Mouse (Mus musculus) myocyte (in vitro differentiated cells): ENCODE measurements at regions not wholly inside any gene's neighbourhood (a gene's known extent, or its start where the extent isn't known, plus 50 kb on each side); places are given as distances from the start of the nearest gene placed in this dataset.

Experiments
- POLR2A ChIP-seq: IDR thresholded peaks from one replicate; pipeline ENCODE4 v1.6.1; 2011; ENCODE audit warnings: low read depth, mild to moderate bottlenecking, control low read depth, moderate library complexity; ENCODE audit not compliant: insufficient read length
- POLR2AphosphoS2 ChIP-seq: IDR thresholded peaks from one replicate; pipeline ENCODE4 v1.6.1; 2011; ENCODE audit warnings: low read depth, control low read depth; ENCODE audit not compliant: insufficient read length
- USF1 ChIP-seq: IDR thresholded peaks from one replicate; pipeline ENCODE4 v1.6.1; 2011; ENCODE audit warnings: low read depth, mild to moderate bottlenecking, control low read depth, moderate library complexity

- TF ChIP-seq POLR2A (no peak), POLR2AphosphoS2 (no peak), USF1 (no peak)
Measured at GRCm38 (mm10) chr14:67990271-67990670, 1303.8 kb downstream of the Synb start.
